Mouse (Mus musculus): ENCODE data around the gene Cyfip1. TPM values are rescaled to one million over a fixed set of nuclear protein-coding genes. Genes with fewer than 3 reads are reported as not detected.

Gene Cyfip1
- total and polyA plus RNA-seq, 2 experiments from 2014 or later, result 41.7 to 42.2 TPM

- Histone ChIP-seq H3K4me3 (ENCODE audit: low read depth, low read length) (no peak overlapping the region), H3K9me3 (ENCODE audit: low read length) (no peaks in the 10 kb centered on the region), H3K9ac (no peak overlapping the region), H3K27me3 (ENCODE audit: insufficient read depth, low read length) (no peaks in the 10 kb centered on the region), H3K4me2 (ENCODE audit: low read depth) (no peak overlapping the region), H3K4me1 (ENCODE audit: insufficient read depth) (no peaks in the 10 kb centered on the region), H3K36me3 (ENCODE audit: insufficient read depth) (peaks cover 28% of the 10 kb centered on the region), H3K27ac (ENCODE audit: low read depth, low read length) (no peak overlapping the region)
- TF ChIP-seq CTCF (IDR thresholded peaks at IDR 0.05; ENCODE audit: low read depth), result no peak
- 71% methylated on average over 5 of the region's 5 CpGs for WGBS
- ATAC-seq, result no peak; the same call in 1 of the 2 replicates
- DNase-seq, result no peak
Observed at GRCm38 (mm10) chr7:55871476-55871875, 29.9 kb downstream of the Cyfip1 start.

- no peak for ATAC-seq
- 87% methylated on average over 7 of the region's 7 CpGs for WGBS
- no peak overlapping the region for H3K4me2 ChIP-seq (ENCODE audit: low read depth)
Observed at GRCm38 (mm10) chr7:55874703-55875102, 33.2 kb downstream of the Cyfip1 start.

GRCm38 (mm10) chr7:55877721-55878120 lies 36.2 kb downstream of the Cyfip1 start:
- no peaks in the 10 kb centered on the region for H3K27me3 ChIP-seq (ENCODE audit: insufficient read depth, low read length)
- 90% methylated on average over 10 of the region's 10 CpGs for WGBS
- H3K9ac ChIP-seq, result no peak overlapping the region
- H3K27ac ChIP-seq (ENCODE audit: low read depth, low read length), result no peak overlapping the region
- H3K9me3 ChIP-seq (ENCODE audit: low read length), result no peaks in the 10 kb centered on the region
- ATAC-seq (no peak), DNase-seq (no peak)
- no peak overlapping the region for H3K4me2 ChIP-seq (ENCODE audit: low read depth)
- TF ChIP-seq CTCF (IDR thresholded peaks at IDR 0.05; ENCODE audit: low read depth), result no peak
- H3K4me1 ChIP-seq (ENCODE audit: insufficient read depth), result no peaks in the 10 kb centered on the region
- no peak overlapping the region for H3K4me3 ChIP-seq (ENCODE audit: low read depth, low read length)
- H3K36me3 ChIP-seq (ENCODE audit: insufficient read depth), result peaks cover 67% of the 10 kb centered on the region

More at GRCm38 (mm10) chr7:55874703-55875102, 33.2 kb downstream of the Cyfip1 start:
- no peaks in the 10 kb centered on the region for H3K27me3 ChIP-seq (ENCODE audit: insufficient read depth, low read length)
- H3K4me3 ChIP-seq (ENCODE audit: low read depth, low read length), result no peak overlapping the region
- H3K4me1 ChIP-seq (ENCODE audit: insufficient read depth), result no peaks in the 10 kb centered on the region
- DNase-seq, result no peak
- H3K27ac ChIP-seq (ENCODE audit: low read depth, low read length), result no peak overlapping the region
- H3K36me3 ChIP-seq (ENCODE audit: insufficient read depth), result peaks cover 55% of the 10 kb centered on the region
- no peak for TF ChIP-seq CTCF (IDR thresholded peaks at IDR 0.05; ENCODE audit: low read depth)
- H3K9me3 ChIP-seq (ENCODE audit: low read length), result no peaks in the 10 kb centered on the region
- H3K9ac ChIP-seq, result no peak overlapping the region

- H3K36me3 ChIP-seq (ENCODE audit: insufficient read depth), result peaks cover 42% of the 10 kb centered on the region
- TF ChIP-seq CTCF (IDR thresholded peaks at IDR 0.05; ENCODE audit: low read depth), result no peak
- no peak overlapping the region for H3K4me2 ChIP-seq (ENCODE audit: low read depth)
- no peak for ATAC-seq
- H3K27me3 ChIP-seq (ENCODE audit: insufficient read depth, low read length), result no peaks in the 10 kb centered on the region
- H3K9me3 ChIP-seq (ENCODE audit: low read length), result no peaks in the 10 kb centered on the region
- no peak overlapping the region for H3K27ac ChIP-seq (ENCODE audit: low read depth, low read length)
- H3K4me3 ChIP-seq (ENCODE audit: low read depth, low read length), result no peak overlapping the region
- H3K4me1 ChIP-seq (ENCODE audit: insufficient read depth), result no peaks in the 10 kb centered on the region
- DNase-seq, result no peak
- H3K9ac ChIP-seq, result no peak overlapping the region
- 85% methylated on average over 9 of the region's 9 CpGs for WGBS
Observed at GRCm38 (mm10) chr7:55880882-55881281, 39.3 kb downstream of the Cyfip1 start.

GRCm38 (mm10) chr7:55888603-55889002 lies 47.1 kb downstream of the Cyfip1 start:
- 92% methylated on average over 4 of the region's 4 CpGs for WGBS

GRCm38 (mm10) chr7:55889996-55890395 lies 48.5 kb downstream of the Cyfip1 start:
- DNase-seq (no peak), ATAC-seq (no peak)
- 91% methylated on average over 4 of the region's 4 CpGs for WGBS
- H3K27ac ChIP-seq (ENCODE audit: low read depth, low read length), result no peak overlapping the region
- no peak overlapping the region for H3K4me3 ChIP-seq (ENCODE audit: low read depth, low read length)
- no peaks in the 10 kb centered on the region for H3K9me3 ChIP-seq (ENCODE audit: low read length)
- peaks cover 51% of the 10 kb centered on the region for H3K36me3 ChIP-seq (ENCODE audit: insufficient read depth)
- no peak overlapping the region for H3K9ac ChIP-seq
- no peak for TF ChIP-seq CTCF (IDR thresholded peaks at IDR 0.05; ENCODE audit: low read depth)
- H3K4me1 ChIP-seq (ENCODE audit: insufficient read depth), result no peaks in the 10 kb centered on the region
- no peak overlapping the region for H3K4me2 ChIP-seq (ENCODE audit: low read depth)
- H3K27me3 ChIP-seq (ENCODE audit: insufficient read depth, low read length), result no peaks in the 10 kb centered on the region

More at GRCm38 (mm10) chr7:55888603-55889002, 47.1 kb downstream of the Cyfip1 start:
- Histone ChIP-seq H3K9ac (no peak overlapping the region), H3K36me3 (ENCODE audit: insufficient read depth) (peaks cover 44% of the 10 kb centered on the region), H3K9me3 (ENCODE audit: low read length) (no peaks in the 10 kb centered on the region), H3K27me3 (ENCODE audit: insufficient read depth, low read length) (no peaks in the 10 kb centered on the region), H3K27ac (ENCODE audit: low read depth, low read length) (no peak overlapping the region), H3K4me1 (ENCODE audit: insufficient read depth) (no peaks in the 10 kb centered on the region), H3K4me3 (ENCODE audit: low read depth, low read length) (no peak overlapping the region), H3K4me2 (ENCODE audit: low read depth) (no peak overlapping the region)
- ATAC-seq, result no peak
- TF ChIP-seq CTCF (IDR thresholded peaks at IDR 0.05; ENCODE audit: low read depth), result no peak
- DNase-seq, result no peak

- DNase-seq (no peak), ATAC-seq (no peak)
- Histone ChIP-seq H3K9me3 (ENCODE audit: low read length) (no peaks in the 10 kb centered on the region), H3K27me3 (ENCODE audit: insufficient read depth, low read length) (no peaks in the 10 kb centered on the region), H3K36me3 (ENCODE audit: insufficient read depth) (peaks cover 54% of the 10 kb centered on the region), H3K4me3 (ENCODE audit: low read depth, low read length) (no peak overlapping the region), H3K4me2 (ENCODE audit: low read depth) (no peak overlapping the region), H3K4me1 (ENCODE audit: insufficient read depth) (no peaks in the 10 kb centered on the region), H3K9ac (no peak overlapping the region), H3K27ac (ENCODE audit: low read depth, low read length) (no peak overlapping the region)
- no peak for TF ChIP-seq CTCF (IDR thresholded peaks at IDR 0.05; ENCODE audit: low read depth)
Observed at GRCm38 (mm10) chr7:55890731-55891130, 49.2 kb downstream of the Cyfip1 start.

All from forebrain, postnatal 0 days (tissue).